Mouse (Mus musculus): ENCODE data around the gene Zfp366.

Zfp366 gene

GRCm38 (mm10) chr13:99227456-99228250 is 43.0 kb downstream of the Zfp366 start:
- DNase-seq (ENCODE audit: low read depth) = no peak

GRCm38 (mm10) chr13:99228821-99229570 is 44.4 kb downstream of the Zfp366 start:
- no peak for DNase-seq (ENCODE audit: low read depth)

DNA sequence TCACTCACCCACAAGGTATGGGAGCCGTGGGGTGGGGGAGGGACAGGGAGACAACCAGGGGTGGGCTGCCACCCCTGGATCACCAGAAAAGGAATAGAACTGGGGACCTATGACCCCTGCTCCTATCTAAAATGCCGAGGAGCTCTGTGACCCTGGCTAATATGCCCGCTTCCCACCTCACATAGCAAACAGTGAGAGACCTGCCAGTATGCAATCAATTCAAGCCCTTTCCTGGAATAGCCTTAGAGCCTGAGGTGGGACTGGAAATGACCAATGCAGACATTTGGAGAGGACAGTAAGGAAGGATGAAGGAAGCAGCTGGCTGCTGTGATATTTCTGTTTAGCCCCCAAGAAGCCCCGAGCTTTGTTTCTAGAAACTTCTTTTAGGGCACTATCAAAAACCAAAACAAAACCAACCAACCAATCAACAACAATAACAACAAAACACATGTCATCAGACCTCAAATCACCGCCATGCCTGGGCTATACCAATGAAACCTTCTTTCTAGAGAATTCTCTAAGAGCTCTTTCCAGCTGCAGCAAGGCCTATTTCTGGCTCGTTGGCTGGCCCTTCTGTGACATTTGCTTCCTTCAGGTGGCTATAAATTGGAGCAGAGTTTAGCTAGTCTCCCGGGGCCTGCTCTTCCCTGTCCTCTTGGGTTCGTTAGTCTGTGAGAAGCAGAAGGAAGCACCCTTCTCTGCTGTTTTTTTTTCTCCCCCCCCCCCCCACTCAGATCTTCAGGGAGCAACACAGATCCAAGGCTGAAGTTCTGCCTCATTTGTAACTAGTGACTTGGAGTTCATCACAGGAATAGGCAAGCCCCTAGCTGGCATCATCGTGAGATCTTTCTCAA is 45.2 kb downstream of the Zfp366 start:
- DNase-seq (ENCODE audit: low read depth) = no peak

DNA sequence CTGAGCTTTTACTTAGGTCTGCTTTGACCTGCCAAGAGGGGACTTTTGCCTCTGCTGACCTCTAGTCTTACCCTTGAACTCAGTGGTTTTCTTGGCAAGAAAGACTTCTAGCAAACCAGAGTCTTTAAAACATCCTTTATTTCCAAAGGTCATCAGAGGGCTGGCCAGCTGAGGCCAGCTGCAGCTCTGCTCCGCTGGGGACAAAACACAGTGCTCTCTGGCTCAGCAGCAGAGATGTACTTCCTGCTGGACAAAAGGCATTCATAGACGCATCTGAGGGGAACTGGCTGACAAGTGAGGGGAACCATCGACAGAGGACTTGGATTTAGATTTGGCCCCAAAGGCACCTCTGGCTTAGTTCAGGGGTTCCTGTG is 45.9 kb downstream of the Zfp366 start:
- no peak for DNase-seq (ENCODE audit: low read depth)

DNA sequence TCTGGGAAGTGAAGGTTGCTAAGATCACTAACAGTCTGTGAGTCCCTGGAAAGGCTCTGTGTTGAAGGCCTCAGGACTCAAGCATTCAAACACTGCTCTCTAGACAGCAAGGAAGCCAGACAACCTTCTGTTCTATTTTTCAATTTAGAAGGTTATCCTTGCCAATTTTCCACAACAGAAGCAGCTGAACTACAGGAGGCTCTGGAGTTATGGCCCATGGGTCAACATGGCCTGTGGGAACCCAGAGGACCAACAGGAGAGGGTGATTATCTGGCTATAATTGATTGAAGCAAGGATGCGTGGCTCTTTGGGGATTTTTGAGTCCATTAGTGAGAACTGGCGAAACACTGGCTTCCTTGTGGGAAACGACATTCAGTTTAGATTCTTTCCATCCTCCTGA is 48.7 kb downstream of the Zfp366 start:
- no peak for DNase-seq (ENCODE audit: low read depth)

DNA sequence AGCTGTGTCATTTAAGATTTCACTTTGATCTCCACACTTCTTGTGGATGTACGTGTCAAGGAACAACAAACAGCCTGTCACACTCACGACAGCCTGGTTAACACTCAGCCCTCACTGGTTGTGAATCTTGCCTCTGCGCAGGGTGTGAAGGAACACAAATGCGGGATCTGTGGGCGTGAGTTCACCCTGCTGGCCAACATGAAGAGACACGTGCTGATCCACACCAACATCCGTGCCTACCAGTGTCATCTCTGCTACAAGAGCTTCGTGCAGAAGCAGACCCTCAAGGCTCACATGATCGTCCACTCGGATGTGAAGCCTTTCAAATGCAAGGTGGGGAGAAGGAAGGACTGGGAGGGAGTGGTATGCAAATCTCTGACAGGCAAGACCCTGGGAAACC is 49.3 kb downstream of the Zfp366 start:
- DNase-seq (ENCODE audit: low read depth) = no peak

GRCm38 (mm10) chr13:99235428-99236210 is 51.0 kb downstream of the Zfp366 start:
- DNase-seq (ENCODE audit: low read depth) = no peak

GRCm38 (mm10) chr13:99236222-99236621 is 51.6 kb downstream of the Zfp366 start:
- DNase-seq (ENCODE audit: low read depth) = no peak

- no peak for DNase-seq (ENCODE audit: low read depth)
Observed at GRCm38 (mm10) chr13:99237122-99237521, 52.5 kb downstream of the Zfp366 start.

- no peak for DNase-seq (ENCODE audit: low read depth)
Observed at GRCm38 (mm10) chr13:99237841-99238216, 53.2 kb downstream of the Zfp366 start.

- no peak for DNase-seq (ENCODE audit: low read depth)
Observed at GRCm38 (mm10) chr13:99238217-99239160, 53.9 kb downstream of the Zfp366 start.

DNA sequence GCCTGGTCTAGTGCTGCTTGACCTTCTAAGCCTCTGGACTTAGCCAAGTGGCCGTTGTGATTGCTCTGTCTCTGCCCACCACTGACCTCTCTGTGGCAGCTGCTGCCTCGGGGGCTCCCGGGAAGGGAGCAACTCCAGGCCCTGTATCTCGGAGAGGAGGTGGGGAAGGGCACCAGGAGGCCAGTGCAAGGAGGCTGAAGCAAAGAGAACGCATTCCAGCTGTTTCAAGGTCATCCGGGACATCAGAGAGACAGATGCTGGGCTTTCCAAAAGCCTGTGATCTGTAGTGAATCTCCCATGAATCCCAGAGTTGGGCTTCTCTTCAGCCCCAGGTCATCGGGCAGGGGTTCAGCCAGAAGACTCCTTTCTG is 54.5 kb downstream of the Zfp366 start:
- DNase-seq (ENCODE audit: low read depth) = no peak

DNA sequence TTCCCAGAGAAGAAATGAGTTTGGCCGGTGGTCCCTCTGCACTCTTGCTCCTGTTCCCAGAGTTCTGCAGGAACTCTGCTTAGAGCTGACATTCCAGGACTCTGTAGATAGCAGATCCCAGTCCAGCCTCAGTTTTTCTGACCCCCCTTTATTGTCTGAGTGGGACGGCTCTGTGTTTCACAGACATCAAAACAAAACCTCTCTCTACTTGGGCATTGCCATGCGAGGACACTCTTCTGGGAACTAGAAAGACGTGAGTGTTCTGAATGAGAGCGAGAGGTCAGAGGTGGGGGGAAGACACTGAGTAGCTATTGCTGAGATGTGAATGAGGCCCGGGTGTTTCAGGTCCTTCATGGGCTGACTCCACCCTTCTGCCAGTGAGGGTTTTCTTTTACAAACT is 55.1 kb downstream of the Zfp366 start:
- no peak for DNase-seq (ENCODE audit: low read depth)

DNA sequence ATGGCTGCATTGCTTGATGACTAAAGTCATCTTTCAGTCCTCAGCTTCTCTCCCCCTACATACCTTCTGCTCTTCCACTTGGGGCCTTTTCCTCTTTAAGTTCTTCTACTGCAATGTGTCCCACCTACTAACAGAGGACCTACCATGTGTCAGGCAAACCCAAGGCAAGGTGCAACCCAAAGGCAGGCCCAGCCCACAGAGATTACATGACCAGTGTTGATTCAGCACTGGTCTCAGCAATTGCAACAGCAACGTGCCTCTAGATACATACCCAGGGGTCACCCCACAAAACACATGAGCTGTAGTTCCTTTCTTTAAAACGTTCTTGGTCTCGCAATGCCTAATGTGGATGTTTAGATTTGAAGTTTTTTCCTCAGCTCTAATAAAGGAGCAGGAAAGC is 57.4 kb downstream of the Zfp366 start:
- no peak for DNase-seq (ENCODE audit: low read depth)

DNA sequence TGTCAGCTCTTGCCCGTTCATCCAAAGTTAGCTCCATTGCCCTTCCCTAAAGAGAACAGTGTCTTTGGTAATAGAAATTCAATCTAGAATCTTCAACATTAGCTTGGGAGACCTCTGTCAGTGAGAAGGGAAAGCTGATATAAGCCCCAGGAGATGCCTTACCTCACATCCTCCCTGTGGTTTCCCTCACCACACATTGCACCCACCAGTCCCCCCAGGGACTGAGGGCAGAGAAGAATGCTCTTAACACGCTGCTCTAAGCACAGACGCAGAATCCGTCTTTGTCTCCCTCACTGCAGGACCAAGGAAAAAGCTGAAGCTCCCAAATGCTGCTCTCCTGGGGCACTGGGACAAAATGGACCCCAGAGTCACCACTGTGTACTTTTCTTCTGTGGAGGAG is 58.3 kb downstream of the Zfp366 start:
- DNase-seq (ENCODE audit: low read depth) = no peak

DNA sequence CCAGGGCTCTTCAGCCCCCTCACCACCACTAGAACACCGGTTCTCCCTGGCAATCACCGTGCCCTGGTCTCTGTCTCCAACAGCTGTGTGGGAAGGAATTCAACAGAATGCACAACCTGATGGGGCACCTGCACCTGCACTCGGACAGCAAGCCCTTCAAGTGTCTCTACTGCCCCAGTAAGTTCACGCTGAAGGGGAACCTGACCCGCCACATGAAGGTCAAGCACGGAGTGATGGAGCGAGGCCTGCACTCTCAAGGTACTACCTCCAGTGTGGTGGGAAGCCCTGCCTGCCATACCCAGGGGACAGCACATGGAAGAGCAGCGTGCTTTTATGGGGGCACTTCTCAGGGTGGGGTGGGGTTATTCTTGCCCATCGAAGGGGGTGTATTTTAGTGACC is 59.2 kb downstream of the Zfp366 start:
- no peak for DNase-seq (ENCODE audit: low read depth)

- DNase-seq (ENCODE audit: low read depth) = no peak
Observed at GRCm38 (mm10) chr13:99244471-99244870, 59.8 kb downstream of the Zfp366 start.

DNA sequence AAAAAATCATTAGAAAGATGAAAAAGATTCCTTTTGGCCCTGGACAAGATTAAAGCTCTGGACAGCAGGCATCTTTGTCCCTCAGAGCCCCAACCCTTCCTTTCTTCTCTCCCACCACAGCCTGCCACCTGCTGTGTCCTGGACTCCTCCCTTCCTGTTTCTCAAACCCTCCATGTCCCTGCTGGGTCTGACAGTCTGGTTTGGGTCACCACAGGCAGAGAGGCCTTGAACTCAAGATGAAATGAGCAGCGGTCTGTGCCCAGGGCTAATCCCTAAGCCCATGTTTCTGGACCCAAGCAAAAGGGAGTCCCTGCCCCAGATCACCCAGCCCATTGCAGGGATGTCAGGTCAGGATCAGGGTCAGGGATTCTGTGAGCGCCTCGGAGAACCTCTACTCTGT is 60.3 kb downstream of the Zfp366 start:
- no peak for DNase-seq (ENCODE audit: low read depth)

- no peak for DNase-seq (ENCODE audit: low read depth)
Observed at GRCm38 (mm10) chr13:99245916-99246460, 61.4 kb downstream of the Zfp366 start.

DNA sequence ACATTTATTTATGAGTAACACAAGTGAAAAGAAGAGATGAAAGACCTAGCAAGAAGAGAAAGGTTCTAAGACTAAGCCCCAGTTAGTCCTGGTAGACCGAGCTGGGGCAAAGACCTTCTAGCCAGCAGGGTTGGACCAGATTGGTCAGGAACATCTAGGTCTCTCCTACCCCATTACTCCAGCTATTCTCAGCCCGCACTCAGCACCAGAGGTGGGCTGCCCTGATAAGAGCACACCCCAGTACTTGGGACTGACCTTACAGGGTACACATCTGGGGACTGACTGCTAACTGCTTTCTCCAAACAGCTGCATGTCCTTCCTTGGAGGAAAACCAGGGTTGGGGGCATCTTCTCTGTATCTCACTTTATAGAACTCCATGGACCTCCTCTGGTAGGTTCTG is 66.2 kb downstream of the Zfp366 start:
- no peak for DNase-seq (ENCODE audit: low read depth)

DNA sequence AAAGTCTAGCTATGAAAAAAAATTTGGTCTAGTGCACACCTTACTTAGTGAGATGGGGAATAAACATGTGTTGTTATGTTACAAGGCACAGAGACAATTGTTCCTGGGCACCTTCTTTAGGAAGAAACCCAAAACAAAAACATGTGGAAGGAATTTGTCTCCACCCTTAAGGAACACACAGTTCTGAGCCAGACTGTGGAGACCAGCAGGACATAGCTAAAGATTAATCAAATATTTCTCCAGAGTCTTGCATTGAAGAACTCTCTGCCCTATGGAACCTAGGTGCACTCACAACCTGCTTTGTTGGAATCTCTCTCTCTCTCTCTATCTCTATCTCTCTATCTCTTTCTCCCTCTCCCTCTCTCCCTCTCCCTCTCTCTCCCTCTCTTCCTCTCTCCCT is 69.6 kb downstream of the Zfp366 start:
- DNase-seq (ENCODE audit: low read depth) = no peak
